Mouse (Mus musculus) heart, adult 8-10 months (tissue): ENCODE results near the gene Tbc1d9. TPM values are rescaled to one million over a fixed set of nuclear protein-coding genes. Genes with fewer than 3 reads are reported as not detected.
A peak's percentile ranks its signal among the peaks of the same experiment; 100 is the strongest.

Source experiments
- DNase-seq: peaks from one replicate; pipeline ENCODE4 v3.0.0; 2022; ENCODE audit warnings: low spot score
- total RNA-seq, 4 experiments: library from RNA; stranded (reverse); gene quantifications; 2 replicates each; pipeline ENCODE4 v1.2.4; 2022

The Tbc1d9 gene
- 1 to 10 TPM; 1.9 to 3.7 (median 2.8) TPM for total RNA-seq

- peak; percentile 53 for DNase-seq
Observed at GRCm38 (mm10) chr8:83165235-83165930, at the start of gene Tbc1d9. Gene Tbc1d9 (plus strand): TSS chr8:83165352.

DNA sequence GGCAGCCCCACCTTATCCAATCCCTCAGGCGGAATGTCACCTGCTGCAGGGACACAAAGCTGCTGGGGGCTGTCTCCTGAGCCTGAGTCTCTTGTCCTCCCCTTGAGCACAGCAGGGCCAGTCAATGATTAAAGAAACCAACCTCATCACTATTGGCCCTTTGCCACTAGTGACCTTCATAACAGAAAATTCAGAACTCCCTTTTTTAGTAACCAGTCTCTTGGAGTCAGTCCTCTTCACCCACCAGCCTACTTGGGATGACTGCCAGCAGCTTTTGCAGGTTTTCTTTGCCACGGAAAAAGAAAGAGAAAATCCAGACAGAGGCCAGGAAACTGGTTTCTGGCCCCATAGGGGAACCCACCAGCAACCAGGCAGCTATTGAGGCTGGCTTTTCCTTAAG, 30.1 kb upstream of the Tbc1d9 start:
- no peak for DNase-seq

DNA sequence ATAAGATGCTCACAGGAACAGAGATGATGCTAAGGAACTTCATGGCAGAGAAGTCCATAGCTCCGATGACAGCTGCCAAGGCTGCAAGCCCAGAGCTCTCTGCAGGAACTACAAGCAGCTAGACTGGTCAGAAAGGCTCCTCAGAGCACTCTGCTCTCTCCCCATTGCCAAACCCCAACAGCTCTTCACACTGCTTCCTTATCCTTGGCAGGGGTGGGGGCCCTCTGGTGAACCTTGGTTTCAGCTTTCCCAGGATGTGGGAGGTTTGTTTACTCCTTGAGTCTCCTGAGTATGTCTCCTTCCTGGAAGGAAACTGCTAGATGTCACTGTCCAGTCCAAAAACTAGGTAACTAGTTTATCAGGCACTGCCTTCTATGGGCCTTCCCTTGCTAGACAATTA, 25.1 kb upstream of the Tbc1d9 start:
- peak; percentile 47 for DNase-seq

- no peak for DNase-seq
Observed at GRCm38 (mm10) chr8:83140701-83141111, 24.4 kb upstream of the Tbc1d9 start.

DNA sequence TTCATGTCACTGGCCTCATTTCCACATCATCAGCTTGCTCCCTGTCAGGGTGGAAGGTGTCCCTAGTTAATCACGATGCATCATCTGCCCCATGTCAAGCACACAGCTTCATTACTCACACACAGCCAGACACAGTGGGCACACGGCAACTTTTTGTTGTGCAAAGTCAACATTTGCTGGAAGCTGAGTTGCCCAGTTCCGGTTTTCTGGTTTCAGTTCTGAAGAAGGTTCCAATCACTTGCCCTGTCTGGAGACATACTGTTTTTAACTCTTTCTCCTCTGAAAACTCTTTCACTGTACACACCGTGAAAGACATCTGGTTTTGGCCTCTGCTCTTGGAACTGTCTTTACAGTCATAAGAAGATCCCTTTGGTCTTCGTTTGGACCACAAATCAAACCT, 23.8 kb upstream of the Tbc1d9 start:
- no peak for DNase-seq

GRCm38 (mm10) chr8:83144601-83145000, 20.6 kb upstream of the Tbc1d9 start:
- no peak for DNase-seq

- DNase-seq, result no peak
Observed at GRCm38 (mm10) chr8:83145421-83145820, 19.7 kb upstream of the Tbc1d9 start.

- DNase-seq, result no peak
Observed at GRCm38 (mm10) chr8:83149124-83149523, 16.0 kb upstream of the Tbc1d9 start.

- no peak for DNase-seq
Observed at GRCm38 (mm10) chr8:83152055-83152454, 13.1 kb upstream of the Tbc1d9 start.

GRCm38 (mm10) chr8:83152470-83152869, 12.7 kb upstream of the Tbc1d9 start:
- no peak for DNase-seq

DNA sequence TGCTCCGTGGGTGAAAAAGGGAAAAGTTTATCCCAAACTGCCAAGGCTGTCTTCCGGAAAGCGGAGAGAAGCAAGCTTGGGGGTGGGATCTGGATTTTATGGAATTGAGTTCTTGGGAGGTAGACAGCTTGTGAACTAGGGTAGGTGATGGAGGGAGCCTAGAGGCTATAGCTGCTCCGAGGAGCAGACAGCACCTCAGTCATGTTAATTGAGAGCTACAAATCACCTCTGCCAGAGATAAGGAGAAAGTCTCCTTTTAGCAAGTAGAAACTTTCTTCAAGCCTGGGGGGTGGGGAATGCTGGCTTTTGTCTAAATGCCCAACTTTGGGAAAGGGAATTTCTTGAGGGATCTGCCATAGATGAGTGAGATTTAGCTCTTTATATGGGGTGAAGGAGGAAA, 10.0 kb upstream of the Tbc1d9 start:
- no peak for DNase-seq

DNA sequence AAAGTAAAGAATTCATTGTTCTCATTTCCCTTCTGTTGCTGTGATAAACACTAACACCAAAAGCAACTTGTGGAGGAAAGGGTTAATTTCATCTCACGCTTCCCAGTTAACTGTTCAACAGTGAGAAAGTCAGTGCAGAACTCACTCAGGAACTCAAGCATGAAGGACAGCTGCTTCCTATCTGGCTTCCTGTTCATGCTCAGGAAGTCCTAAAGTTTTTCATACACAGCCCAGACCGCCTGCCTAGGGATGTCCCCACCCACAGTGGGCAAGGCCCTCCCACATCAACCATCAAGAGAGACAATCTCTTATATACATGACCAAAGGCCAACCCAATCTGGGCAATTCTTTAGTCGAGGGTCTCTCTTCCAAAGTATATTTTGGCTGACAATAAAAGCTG, 6.2 kb upstream of the Tbc1d9 start:
- no peak for DNase-seq

DNA sequence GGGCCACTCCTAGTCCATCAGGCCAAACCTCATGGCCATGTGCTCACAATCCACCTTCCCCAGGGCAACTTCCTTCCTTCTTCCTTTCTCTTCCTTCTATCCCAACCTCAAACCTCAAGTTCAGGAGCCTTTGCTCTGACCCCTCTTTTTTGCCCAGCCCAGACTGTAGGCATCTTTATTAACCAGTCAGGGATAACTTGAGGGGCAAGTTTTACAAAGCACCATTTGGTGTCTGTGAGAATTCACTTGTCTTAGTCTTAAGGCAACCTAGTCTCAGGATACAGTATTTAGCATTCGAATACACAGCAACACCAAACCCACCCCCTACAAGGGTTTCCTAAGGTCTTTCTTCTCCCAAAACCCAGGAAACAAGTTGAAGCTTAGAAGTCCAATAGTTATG, 5.5 kb upstream of the Tbc1d9 start:
- DNase-seq, result no peak

DNA sequence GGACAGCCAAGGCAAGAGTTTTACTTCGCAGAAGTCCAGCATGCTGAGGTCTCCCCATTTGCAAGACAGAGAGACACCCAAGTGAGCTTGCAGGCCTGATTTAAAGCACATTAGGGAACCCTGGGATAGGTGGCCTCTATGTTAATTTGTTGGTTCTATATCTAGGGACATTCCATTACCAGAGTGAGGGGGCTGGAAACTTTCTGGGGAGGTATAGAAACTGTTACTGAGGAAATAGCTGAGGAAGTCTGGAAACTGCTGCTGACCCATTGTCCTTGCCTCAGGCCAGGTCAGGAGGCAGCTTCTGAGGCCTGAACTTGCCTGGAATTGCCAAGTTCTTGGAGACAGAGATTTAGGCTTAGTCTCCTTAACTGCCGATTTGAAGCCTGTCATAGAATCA, 4.5 kb upstream of the Tbc1d9 start:
- no peak for DNase-seq

GRCm38 (mm10) chr8:83165931-83166867, 1.0 kb downstream of the Tbc1d9 start, which contains the start of gene Gm10645:
Gene Gm10645 (minus strand): TSS chr8:83166170.
- DNase-seq, result peak; percentile 13

DNA sequence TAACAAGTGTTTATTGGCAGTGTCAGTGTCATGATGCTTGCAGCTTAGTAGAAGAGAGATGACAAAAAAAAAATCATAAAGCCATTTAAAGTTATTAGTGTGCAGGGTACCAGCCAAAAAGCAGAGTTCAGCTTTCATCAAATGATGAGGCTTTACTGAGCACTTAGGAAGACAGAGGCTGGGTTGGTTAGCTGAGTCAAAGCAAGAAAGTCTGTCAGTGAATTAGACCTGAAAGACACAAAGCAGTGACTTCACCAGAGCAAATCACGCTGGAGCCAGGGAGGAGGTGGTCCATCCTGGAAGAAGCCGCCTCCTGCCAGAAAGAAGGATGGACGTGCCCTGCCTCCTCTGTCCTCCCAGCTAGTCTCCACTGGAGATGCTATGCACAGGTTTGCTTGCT, 2.8 kb downstream of the Tbc1d9 start:
- no peak for DNase-seq

DNA sequence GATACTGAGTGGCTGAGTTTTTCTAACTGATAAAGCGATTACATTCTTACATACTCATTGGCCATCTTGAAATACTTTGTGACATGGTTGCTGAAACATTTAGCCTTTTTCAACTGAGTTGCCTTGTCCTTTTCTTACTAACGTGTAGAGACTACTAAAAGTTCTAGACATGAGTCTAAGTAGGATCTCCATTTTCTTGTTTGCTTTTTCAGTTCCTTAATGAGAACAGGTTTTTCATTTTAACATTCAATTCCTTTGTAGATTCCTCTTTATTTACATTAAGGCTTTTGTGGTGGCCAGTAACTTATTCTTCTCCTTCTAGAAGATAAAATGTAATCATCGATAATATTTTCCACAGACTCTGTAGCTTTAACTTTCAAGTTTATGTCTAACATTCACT, 4.0 kb downstream of the Tbc1d9 start:
- DNase-seq, result no peak

- DNase-seq, result no peak
Observed at GRCm38 (mm10) chr8:83169709-83170108, 4.6 kb downstream of the Tbc1d9 start.

GRCm38 (mm10) chr8:83170894-83171293, 5.7 kb downstream of the Tbc1d9 start:
- DNase-seq, result no peak

GRCm38 (mm10) chr8:83175680-83176079, 10.5 kb downstream of the Tbc1d9 start:
- no peak for DNase-seq

DNA sequence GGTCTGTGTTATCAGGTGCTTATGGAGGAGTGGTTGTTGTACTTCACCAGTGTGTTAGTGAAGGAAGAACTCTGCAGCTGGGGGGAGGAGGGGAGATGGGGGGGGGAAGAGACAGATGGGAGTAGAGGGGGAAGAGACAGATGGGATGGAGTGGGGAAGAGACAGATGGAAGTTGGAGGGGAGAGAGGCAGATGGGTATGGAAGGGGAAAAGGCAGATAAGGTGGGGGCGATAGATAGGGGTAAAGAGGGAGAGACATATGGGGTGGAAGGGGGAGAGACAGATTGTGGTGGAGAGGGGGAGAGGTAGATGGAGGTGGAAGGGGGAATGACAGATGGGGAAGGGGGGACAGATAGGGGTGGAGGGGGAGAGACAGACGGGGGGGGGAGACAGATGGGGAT, 11.6 kb downstream of the Tbc1d9 start:
- DNase-seq, result no peak

- DNase-seq, result no peak
Observed at GRCm38 (mm10) chr8:83177317-83178195, 12.4 kb downstream of the Tbc1d9 start.
